Mouse (Mus musculus): ENCODE measurements at regions not wholly inside any gene's neighbourhood (a gene's known extent, or its start where the extent isn't known, plus 50 kb on each side); places are given as distances from the start of the nearest gene placed in this dataset.
"Not testable (repeated sequence)": the region's sequence is repeated elsewhere in the genome, so short reads cannot be mapped to it uniquely, and the experiment has no call there.

DNA sequence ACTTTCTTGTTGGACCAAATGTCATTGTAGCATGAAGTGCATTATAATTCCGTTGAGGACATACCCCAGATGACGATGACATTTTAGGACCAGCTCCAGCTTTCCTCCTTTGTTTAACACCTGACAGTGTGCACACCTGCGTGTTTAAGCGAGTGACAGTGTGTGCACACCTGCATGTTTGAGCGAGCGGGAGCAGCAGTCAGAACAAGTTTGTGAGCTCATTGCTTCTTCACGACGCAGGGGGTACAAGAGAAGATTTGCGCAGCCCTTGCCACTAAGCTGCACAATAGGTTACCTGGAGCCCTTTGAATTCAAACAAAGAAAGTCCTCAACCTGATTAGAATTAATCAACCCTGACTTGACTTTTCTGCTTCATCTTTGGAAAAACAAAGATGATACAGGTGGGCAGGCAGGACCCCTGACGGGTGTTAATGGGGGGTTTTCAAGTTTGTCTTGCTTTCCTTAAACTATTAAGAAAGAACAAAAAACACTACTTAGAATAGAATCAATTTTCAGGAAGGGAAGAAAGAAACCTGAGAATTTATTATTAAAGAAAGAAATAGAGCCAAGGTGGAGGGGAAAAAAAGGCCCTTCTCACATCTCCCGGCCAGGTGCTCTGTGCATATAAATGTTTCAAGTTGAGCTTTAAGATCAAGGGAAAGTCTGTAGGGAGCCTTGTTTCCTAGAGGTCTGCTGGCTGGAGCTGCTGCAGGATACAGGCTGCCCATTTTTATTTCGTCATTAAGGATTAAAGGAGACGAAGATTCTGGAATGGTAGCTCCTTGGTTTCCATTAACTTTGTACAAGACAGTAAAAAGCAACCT, 144.8 kb upstream of the Ttc29 start:
- no peak for DNase-seq (ENCODE audit: low spot score)

DNA sequence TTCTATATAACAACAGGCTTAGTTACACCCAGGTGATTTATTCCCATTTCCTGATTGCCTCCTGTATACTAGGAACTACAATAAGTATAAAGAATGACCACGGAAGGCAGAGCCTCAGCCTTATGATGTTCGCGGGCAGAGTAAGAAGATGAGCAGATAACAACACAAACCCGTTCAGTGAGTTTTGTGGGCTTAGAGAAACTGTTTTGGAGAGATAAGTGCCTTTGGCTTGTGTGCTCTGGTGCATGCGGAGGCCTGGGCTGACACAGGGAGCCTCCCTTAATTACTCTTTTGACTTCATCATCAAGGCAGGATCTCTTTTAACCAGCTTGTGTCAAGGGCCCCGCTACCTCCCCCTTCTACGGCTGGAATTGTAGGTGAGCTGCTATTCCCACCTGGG, 139.3 kb upstream of the Ttc29 start:
- no peak for DNase-seq (ENCODE audit: low spot score)

DNA sequence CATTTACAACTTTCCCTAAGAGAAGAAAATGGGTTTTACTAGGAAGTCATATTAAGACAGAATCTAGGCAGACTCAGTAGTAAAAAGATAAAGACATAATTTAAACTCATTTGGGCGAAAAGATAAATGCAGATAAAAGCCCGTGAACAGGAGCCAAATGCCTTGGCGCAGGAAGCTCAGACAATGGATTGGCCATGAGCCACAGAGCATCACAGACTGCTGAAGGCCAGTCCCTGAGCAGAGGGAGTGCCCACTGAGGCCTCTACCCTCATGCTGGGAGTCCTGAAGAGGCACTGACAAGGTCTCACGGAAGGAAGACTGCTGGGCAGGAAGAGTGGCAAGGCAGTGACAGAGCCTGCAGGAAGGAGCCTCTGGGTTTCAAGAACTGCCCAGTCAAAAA, 136.0 kb upstream of the Ttc29 start:
- DNase-seq (ENCODE audit: low spot score) = peak; percentile 71

DNA sequence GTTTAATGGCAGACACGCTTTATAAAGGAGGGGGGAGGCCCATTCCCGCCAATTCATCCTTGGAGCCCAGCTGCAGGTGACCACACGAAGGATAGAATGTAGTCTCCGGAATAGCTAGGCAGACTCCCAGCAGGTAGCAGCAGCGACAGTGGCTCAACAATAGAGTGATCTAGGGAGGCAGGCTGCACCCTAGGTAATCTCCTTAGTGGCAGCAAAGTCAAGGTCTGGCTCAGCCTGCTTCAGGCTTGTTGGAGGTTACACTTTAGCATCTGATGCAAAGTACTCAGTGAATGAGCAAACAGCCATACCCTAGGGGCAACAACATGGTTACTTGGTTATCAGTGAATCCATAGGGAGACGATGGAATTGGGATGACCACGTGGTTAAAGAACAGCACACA, 131.7 kb upstream of the Ttc29 start:
- DNase-seq (ENCODE audit: low spot score) = not testable (repeated sequence)

DNA sequence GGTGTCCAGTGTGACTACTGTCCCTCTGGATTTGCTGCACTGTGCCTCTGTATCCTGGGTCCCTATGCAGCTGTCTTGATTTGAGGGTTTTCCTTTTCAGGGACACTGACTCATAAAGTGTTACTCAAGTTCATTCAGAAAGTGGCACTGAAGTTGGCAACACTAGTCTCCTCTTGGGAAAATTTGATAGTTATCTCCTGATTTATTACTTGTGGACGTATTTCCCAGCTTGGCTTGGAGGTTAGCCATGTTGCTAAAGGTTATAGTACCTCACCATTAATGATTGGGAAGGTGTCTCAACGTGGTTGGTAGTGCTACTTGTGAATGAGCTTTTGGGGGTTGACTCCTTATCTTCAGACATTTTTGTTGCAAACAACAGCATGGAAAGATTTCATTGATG, 130.1 kb upstream of the Ttc29 start:
- no peak for DNase-seq (ENCODE audit: low spot score)

DNA sequence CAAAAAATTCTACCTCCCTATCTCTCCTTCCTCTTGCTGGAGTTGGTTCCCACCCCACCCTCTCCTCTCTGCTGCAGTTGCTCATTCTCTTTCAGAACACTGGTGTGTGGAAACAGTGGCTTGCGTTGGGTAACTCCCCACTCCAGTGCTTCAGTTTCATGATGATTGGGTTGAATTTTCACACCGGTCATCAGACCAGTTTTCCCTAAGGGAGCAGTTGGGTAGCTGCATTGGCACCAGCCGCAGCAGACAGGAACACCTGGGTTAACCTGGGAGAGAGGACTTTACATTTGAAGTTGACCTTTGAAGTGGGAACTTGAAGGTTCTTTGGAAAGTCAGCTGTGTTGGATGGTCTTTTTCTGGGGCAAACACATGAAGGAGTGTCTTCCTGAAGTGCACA, 126.7 kb upstream of the Ttc29 start:
- peak; percentile 14 for DNase-seq (ENCODE audit: low spot score)

DNA sequence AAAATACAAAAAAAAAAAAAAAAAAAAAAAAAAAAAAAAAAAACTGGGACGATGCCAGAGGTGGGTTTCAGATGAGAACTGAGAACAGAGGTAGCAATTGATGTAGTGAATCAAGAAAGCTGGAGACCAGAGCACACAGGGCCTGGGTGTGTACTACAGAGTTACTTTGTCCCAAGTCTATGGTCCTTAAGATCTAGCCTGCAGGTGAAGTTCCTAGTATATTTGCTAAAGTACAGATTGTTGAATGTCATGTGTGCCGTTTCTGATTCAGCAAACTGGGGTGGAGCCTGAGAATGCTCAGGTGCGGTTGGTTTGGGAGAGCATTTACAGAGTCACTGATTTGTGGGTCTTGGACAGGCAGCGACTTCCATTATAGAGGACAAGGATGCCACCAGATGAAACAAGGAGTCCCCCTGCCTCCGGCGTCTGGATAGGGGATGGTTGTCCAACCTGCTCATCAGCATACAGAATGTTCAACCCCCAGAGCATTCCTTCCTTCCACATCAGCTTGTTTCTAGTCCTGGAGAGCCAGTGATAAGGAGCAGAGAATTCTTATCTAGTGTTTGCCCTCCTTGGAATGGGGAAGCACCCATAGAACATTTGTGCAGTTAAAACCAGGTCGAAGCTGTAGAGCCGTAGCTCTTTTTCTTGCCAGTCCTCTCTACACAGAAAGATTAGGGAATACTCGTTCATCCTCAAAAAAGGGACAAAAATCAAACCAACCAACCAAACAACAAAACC, 122.5 kb upstream of the Ttc29 start:
- DNase-seq (ENCODE audit: low spot score) = peak; percentile 29

DNA sequence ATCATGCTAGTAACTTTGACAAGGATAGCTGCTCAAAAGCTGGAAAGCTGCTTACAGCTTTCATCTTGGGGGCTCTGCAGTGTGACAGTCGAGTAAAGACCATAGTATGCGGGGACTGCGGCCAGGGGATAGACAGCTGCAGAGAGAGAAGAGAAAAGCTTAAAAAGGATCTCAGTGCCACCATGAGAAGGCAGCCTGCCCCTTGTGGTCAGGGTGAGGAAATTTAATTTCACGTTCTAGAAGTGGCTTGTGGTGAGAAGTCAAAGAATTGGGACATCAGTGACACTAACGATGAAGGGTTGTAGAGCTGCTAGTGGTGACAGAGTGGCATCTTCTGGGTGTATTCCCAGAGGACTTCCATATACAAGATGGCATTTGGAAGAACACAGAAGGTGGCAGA, 116.7 kb upstream of the Ttc29 start:
- DNase-seq (ENCODE audit: low spot score) = no peak

DNA sequence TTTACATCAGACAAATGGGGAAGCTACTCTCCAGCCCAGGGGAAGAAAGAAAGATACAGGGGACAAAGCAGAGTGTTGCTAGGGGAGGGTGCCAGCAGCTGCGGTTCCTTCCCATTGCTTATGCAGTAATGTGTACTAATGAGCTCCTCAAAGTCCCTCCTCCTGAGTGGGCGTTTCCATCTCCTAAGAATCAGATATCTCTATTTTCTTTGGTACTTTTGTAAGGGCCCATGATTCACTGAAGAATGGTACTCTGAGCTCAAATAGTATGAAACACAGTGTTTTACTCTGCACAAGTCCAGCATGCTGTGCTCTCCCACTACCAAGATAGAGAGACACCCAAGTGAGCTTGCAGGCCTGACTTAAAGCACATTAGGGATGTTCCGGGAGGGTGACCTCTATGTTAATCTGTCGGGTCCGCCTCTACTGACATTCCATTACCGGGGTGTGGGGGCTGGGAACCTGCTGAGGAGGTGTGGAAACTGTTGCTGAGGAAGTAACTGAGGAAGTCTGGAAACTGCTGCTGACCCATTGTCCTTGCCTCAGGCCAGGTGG, 114.8 kb upstream of the Ttc29 start:
- DNase-seq (ENCODE audit: low spot score) = no peak

DNA sequence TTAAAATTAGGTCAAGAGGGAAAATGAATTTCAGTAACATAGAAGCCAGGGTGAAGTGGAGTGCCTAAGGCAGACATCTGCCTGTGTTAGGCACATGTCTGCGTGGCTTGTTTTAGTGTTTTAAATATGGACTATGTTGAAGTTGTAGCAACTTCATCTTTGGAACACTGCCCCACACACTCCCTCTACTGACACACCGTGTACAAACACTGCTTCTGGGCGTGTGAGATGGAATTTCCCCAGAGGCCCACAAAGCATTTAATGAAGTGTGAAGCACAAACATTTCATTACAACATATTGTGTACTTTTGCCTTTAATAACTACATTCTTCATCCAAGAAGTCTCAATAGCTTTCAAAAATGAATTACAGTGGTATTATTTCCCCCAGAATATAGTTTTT, 114.0 kb upstream of the Ttc29 start:
- peak; percentile 68 for DNase-seq (ENCODE audit: low spot score)

DNA sequence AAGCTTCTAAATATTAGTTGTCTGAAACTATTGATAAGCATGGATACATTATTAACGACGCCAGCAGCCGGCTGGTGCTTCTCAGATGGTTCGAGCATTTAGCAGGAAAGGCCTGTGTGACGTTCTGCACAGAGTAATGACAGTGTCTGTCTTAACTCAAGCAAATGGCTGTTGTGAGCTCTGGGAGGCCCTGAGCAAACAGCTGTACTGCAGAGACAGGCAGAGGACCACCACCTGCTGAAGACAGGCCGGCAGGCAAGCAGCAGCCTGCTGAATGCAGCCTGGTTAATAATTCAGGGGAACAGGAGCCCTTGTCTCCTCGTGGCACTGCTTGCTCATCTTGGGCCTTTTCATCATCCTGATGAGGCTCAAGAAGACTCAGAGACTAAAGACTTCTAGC, 105.8 kb upstream of the Ttc29 start:
- no peak for DNase-seq (ENCODE audit: low spot score)

DNA sequence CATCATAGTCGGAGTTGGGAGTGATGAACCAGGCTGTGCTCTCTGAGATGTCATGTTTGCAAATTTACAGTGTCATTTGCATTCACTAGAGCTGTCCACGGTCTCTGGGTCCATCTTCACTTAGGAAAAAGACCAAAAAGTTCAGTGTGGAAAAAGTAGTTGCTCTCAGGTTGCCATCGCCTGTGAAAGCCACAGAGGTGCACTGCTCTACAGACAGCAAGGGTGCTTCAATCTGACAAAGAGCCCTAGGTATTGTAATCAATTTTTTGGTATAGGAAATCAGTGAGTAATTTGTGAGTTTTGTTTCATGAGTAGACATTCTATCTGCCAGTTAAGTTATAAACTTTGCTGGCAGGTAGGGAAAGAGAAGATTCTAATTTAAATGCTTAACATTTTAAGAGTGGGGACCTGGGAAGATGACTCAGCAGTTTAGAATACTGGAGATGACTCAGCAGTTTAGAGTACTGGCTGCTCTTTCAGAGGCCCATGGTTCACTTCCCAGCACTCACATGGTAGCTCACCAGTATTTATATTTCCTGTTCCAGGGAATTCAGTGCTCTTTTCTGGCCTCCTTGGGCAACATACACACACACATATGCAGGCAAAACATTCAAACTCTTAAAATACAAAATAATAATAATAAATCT, 103.0 kb upstream of the Ttc29 start:
- no peak for DNase-seq (ENCODE audit: low spot score)

DNA sequence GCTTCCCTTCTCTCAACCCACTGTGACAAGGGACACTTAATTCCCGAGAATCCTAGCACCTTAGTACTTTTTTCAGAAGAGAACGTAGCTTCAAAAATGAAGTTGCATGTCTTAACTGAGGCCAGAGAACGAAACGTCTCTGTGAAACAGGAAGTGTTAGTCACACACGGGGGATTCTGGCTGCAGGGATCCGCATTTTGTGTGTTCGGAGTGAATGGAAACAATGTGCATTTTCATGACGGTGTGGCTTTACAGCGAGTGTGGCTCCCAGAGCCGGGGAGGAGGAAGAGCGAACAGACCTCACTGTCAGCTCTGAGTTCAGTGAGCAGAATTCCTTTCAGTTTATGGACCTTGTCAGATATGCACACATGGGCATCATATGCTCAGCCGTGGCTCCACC, 100.0 kb upstream of the Ttc29 start:
- no peak for DNase-seq (ENCODE audit: low spot score)

DNA sequence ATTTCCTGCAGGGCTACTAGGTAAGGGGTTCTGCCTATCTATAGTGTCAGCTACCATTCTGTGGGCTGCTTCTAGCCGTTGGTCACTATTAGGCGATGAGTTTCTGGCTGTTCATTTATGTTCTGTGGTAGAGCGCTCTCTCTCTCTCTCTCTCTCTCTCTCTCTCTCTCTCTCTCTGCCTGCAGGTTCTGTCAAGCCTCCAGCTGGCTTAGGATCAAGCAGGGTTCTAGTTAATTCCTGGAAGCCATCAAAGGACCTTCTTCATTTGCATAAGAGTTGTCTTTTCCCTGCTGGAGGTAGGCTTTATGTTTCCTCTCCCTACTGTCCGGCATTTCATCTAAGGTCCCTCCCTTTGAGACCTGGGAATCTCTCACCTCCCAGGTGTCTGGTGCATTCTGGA, 98.6 kb upstream of the Ttc29 start:
- no peak for DNase-seq (ENCODE audit: low spot score)

DNA sequence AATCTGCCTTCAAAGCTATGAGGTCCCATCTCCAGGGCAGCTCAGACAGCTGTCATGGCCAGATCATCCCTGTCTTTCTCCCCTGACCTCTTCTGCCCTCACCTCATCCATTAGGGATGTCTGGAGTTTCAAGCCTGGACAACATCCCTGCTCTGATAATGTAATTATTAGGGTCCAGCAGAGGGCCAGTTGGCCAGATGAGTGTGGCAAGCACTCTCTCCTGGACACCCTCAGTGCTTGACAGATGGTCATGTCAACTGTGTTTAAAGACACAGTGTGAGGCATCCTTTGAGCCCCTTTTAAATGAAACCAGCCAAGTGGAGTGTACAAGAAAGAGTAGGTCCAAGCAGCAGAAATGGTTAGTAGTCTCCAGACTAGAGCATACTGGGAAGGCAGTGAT, 95.9 kb upstream of the Ttc29 start:
- no peak for DNase-seq (ENCODE audit: low spot score)

DNA sequence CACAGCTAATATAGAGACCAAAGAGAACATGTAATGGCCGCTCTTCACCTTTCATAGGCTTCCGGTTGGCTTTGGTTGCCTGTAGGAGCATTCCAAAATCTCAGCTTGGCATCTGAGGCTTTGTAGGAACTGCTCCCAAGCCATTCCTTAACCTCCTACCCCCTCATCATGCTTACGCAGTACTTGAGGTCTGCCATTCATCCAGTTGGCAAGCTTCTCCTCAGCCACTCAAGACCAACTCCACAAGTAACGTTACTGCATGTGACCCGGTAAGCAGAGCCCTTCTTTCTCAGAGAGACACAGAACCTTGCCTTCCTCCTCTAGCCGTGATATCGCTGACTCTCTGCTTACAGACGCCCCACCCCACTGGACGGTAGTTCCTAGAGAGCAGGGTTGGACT, 94.6 kb upstream of the Ttc29 start:
- peak; percentile 58 for DNase-seq (ENCODE audit: low spot score)

DNA sequence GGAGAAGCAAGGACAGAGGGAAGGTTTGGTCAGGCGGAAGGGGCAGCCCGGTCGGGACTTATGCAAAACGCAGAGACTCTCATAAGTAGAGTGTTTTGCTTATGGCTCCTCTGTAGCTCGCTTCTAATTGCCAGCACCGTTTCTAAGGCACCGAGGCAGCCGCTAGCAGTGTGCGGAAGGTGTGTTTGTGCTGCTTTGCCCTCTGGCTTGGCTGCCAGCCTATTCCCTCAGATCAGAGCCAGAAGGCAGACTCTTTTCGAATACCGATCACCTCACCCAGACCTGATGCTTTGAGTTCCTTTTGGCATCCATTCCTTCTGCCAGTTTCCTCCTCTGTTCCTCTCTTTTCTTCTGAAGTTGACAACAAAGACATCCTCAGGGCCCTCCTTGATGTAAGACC, 93.4 kb upstream of the Ttc29 start:
- DNase-seq (ENCODE audit: low spot score) = no peak

DNA sequence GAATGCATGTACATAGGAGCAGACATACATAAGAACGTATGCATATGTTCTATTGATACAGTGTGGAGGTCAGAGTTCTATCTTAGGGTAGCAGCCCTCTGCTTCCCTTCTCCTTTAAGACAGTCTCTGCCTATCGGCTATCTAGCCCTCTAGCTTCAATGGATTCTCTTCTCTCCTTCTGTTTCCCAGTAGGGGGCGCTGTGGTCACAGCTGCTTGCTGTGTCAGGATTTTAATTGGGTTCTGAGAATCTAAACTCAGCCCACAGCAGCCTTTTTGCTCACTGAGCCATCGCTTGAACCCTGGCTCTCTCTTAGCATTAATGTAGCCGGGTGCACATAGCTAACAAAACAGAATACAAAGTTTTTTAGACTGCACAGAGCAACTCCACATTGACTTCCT, 88.8 kb upstream of the Ttc29 start:
- peak; percentile 32 for DNase-seq (ENCODE audit: low spot score)

DNA sequence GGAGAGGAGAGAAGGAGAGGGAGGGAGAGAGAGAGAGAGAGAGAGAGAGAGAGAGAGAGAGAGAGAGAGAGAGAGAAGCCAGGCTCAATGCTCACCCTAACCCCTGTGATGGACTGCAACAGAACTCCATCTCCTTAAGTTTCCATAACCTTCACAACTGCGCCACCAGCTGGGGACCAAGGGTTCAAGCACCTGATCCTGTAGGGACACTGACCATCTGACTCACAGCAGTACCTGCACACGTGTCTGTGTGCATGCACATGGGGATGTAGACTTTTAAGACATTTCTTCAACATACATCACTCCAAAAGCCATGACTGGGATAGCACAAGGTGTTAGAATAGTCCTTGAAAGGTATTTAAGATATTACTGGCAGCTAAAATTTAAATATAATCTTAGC, 85.2 kb upstream of the Ttc29 start:
- DNase-seq (ENCODE audit: low spot score) = peak; percentile 61

DNA sequence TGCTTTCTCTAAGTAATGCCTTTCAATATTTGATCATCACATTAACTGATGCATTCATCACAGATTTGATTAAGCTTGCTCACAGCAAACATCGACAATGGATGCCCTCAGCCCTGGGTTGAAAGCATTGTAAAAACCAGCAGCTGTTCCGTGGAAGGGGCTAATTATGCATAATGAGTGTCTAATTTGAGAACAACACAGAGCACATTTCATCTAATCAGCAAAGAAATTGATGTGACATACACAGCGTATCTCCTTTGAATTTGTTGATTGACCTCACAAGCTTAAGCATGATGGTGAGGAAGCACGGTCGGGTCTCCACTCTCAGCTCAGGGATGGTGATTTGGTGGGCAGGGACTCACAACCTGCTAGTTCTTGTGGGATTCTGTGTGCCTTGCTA, 84.0 kb upstream of the Ttc29 start:
- DNase-seq (ENCODE audit: low spot score) = no peak

DNA sequence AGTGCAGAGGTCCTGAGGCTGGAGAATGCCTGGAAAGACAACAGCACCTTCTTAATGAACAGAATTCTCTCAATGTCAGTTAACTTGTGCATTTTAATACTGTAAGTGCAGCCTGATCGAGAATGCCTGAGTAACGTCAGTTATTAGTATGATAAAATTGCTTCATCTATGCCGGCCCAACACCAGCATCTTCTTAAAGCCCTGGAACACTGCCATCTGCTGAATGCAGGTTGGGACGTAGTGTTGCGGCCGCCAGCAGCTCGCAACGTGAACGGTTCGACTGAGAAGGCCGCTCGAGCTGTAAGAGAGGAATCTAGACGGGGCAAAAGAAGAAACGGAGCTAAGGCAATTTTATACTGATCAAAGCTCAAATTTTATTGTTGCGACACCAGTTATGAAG, 73.6 kb upstream of the Ttc29 start:
- DNase-seq (ENCODE audit: low spot score) = not testable (repeated sequence)

DNA sequence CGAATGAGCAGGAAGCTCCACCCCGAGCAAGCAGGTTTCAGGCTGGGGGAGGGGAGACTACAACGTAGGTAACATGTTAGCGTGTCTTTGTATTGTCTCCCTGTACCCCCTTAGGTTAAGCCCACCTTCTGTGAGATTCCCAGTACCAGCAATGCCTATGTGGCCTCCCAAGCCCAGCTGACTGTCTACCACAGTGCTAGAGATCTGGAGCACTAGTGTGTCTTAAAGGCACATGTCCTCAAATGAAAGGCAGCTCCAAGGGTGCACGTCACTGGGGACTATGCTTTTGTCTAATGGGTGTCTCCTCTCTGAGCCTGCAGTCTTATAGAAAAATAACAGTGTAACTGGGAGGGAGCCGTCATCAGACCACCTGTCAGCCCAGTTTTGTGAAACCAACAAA, 65.9 kb upstream of the Ttc29 start:
- no peak for DNase-seq (ENCODE audit: low spot score)

DNA sequence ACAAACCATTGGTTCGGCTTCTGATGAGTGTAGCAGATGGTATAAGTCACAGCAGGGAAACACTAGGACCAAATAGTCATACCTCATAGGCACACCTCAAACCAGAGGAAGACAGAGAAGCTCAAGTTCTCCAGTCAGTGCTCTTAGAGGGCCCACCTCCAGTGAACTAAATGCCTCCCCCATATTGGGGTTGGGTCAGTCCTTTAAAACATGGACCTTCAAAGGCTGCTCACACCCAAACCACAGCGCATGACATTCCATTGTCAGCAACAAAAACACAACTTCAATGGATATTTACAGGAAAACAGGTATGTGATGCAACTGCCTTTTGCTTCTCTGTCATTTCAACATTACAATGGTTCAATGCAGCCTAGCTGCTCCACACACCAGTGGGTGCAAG, 65.1 kb upstream of the Ttc29 start:
- no peak for DNase-seq (ENCODE audit: low spot score)

Data from lung, postnatal 25 days (tissue).